Mouse (Mus musculus): Measurements from ENCODE around the gene Snapc5. TPM values are rescaled to one million over a fixed set of nuclear protein-coding genes. Genes with fewer than 3 reads are reported as not detected.

Snapc5 gene
- polyA plus RNA-seq, 1 experiment from 2014 or later, result 34.9 TPM

- H3K4me3 ChIP-seq (replicated peaks), result no peak overlapping the region
- no peak overlapping the region for H3K27ac ChIP-seq (replicated peaks)
- no peak overlapping the region for H3K4me2 ChIP-seq
- H3K27me3 ChIP-seq (replicated peaks), result no peaks in the 10 kb centered on the region
- H3K9ac ChIP-seq (replicated peaks), result no peak overlapping the region
- ATAC-seq (ENCODE audit: low FRiP score), result no peak
- no peaks in the 10 kb centered on the region for H3K9me3 ChIP-seq (replicated peaks)
- peaks cover 23% of the 10 kb centered on the region for H3K36me3 ChIP-seq
- H3K4me1 ChIP-seq, result no peaks in the 10 kb centered on the region
Observed at GRCm38 (mm10) chr9:64202866-64203265, 23.8 kb downstream of the Snapc5 start.

- Histone ChIP-seq H3K9me3 (replicated peaks) (no peaks in the 10 kb centered on the region), H3K4me3 (replicated peaks) (no peak overlapping the region), H3K4me2 (no peak overlapping the region), H3K27ac (replicated peaks) (no peak overlapping the region), H3K9ac (replicated peaks) (no peak overlapping the region), H3K27me3 (replicated peaks) (no peaks in the 10 kb centered on the region), H3K4me1 (no peaks in the 10 kb centered on the region), H3K36me3 (peaks cover 41% of the 10 kb centered on the region)
- 95% methylated on average over 3 of the region's 3 CpGs for WGBS
- ATAC-seq (ENCODE audit: low FRiP score), result no peak
Observed at GRCm38 (mm10) chr9:64207509-64208084, 28.5 kb downstream of the Snapc5 start.

GRCm38 (mm10) chr9:64214452-64214851, 35.4 kb downstream of the Snapc5 start:
- ATAC-seq (ENCODE audit: low FRiP score), result no peak
- H3K27me3 ChIP-seq (replicated peaks), result no peaks in the 10 kb centered on the region
- H3K4me1 ChIP-seq, result no peaks in the 10 kb centered on the region
- H3K36me3 ChIP-seq, result peaks cover 15% of the 10 kb centered on the region; the same call in 1 of the 2 replicates
- H3K27ac ChIP-seq (replicated peaks), result no peak overlapping the region
- H3K9ac ChIP-seq (replicated peaks), result no peak overlapping the region
- no peaks in the 10 kb centered on the region for H3K9me3 ChIP-seq (replicated peaks)
- H3K4me3 ChIP-seq (replicated peaks), result no peak overlapping the region
- H3K4me2 ChIP-seq, result no peak overlapping the region
- WGBS, result 96% methylated on average over 17 of the region's 17 CpGs

GRCm38 (mm10) chr9:64216090-64216489, 37.0 kb downstream of the Snapc5 start:
- Histone ChIP-seq H3K27me3 (replicated peaks) (no peaks in the 10 kb centered on the region), H3K27ac (replicated peaks) (no peak overlapping the region), H3K4me3 (replicated peaks) (no peak overlapping the region), H3K4me1 (no peaks in the 10 kb centered on the region), H3K9me3 (replicated peaks) (no peaks in the 10 kb centered on the region), H3K4me2 (no peak overlapping the region), H3K9ac (replicated peaks) (no peak overlapping the region), H3K36me3 (peaks cover 8% of the 10 kb centered on the region; the same call in 1 of the 2 replicates)
- WGBS, result 88% methylated on average over 4 of the region's 4 CpGs
- no peak for ATAC-seq (ENCODE audit: low FRiP score)

GRCm38 (mm10) chr9:64216641-64217040, 37.6 kb downstream of the Snapc5 start:
- 90% methylated on average over 2 of the region's 2 CpGs for WGBS
- ATAC-seq (ENCODE audit: low FRiP score), result no peak
- Histone ChIP-seq H3K4me1 (no peaks in the 10 kb centered on the region), H3K9ac (replicated peaks) (no peak overlapping the region), H3K9me3 (replicated peaks) (no peaks in the 10 kb centered on the region), H3K36me3 (peaks cover 6% of the 10 kb centered on the region; the same call in 1 of the 2 replicates), H3K27me3 (replicated peaks) (no peaks in the 10 kb centered on the region), H3K27ac (replicated peaks) (no peak overlapping the region), H3K4me3 (replicated peaks) (no peak overlapping the region), H3K4me2 (no peak overlapping the region)

- no peak for ATAC-seq (ENCODE audit: low FRiP score)
- Histone ChIP-seq H3K27ac (replicated peaks) (no peak overlapping the region), H3K4me1 (no peaks in the 10 kb centered on the region)
Observed at GRCm38 (mm10) chr9:64217887-64218286, 38.8 kb downstream of the Snapc5 start.

GRCm38 (mm10) chr9:64219305-64219704, 40.2 kb downstream of the Snapc5 start:
- Histone ChIP-seq H3K4me1 (no peaks in the 10 kb centered on the region), H3K9ac (replicated peaks) (no peak overlapping the region), H3K27me3 (replicated peaks) (no peaks in the 10 kb centered on the region), H3K36me3 (no peaks in the 10 kb centered on the region), H3K9me3 (replicated peaks) (no peaks in the 10 kb centered on the region), H3K4me3 (replicated peaks) (no peak overlapping the region), H3K27ac (replicated peaks) (no peak overlapping the region), H3K4me2 (no peak overlapping the region)
- ATAC-seq (ENCODE audit: low FRiP score), result no peak
- WGBS, result 68% methylated on average over 1 of the region's 1 CpGs

More at GRCm38 (mm10) chr9:64217887-64218286, 38.8 kb downstream of the Snapc5 start:
- Histone ChIP-seq H3K27me3 (replicated peaks) (no peaks in the 10 kb centered on the region), H3K9ac (replicated peaks) (no peak overlapping the region), H3K9me3 (replicated peaks) (no peaks in the 10 kb centered on the region), H3K4me2 (no peak overlapping the region), H3K4me3 (replicated peaks) (no peak overlapping the region), H3K36me3 (no peaks in the 10 kb centered on the region; the same call in 1 of the 2 replicates)

- no peak for ATAC-seq (ENCODE audit: low FRiP score)
- Histone ChIP-seq H3K9ac (replicated peaks) (no peak overlapping the region), H3K27me3 (replicated peaks) (no peaks in the 10 kb centered on the region), H3K36me3 (no peaks in the 10 kb centered on the region), H3K9me3 (replicated peaks) (no peaks in the 10 kb centered on the region), H3K4me3 (replicated peaks) (no peak overlapping the region), H3K4me1 (no peaks in the 10 kb centered on the region), H3K4me2 (no peak overlapping the region), H3K27ac (replicated peaks) (no peak overlapping the region)
- WGBS, result 89% methylated on average over 10 of the region's 10 CpGs
Observed at GRCm38 (mm10) chr9:64219772-64220420, 40.8 kb downstream of the Snapc5 start.

- no peak overlapping the region for H3K27ac ChIP-seq (replicated peaks)
- no peaks in the 10 kb centered on the region for H3K4me1 ChIP-seq
- no peak overlapping the region for H3K4me2 ChIP-seq
- no peak for ATAC-seq (ENCODE audit: low FRiP score)
- H3K36me3 ChIP-seq, result no peaks in the 10 kb centered on the region
- no peak overlapping the region for H3K9ac ChIP-seq (replicated peaks)
- no peak overlapping the region for H3K4me3 ChIP-seq (replicated peaks)
- WGBS, result 12% methylated on average over 1 of the region's 1 CpGs
- H3K9me3 ChIP-seq (replicated peaks), result no peaks in the 10 kb centered on the region
- no peaks in the 10 kb centered on the region for H3K27me3 ChIP-seq (replicated peaks)
Observed at GRCm38 (mm10) chr9:64220603-64221002, 41.5 kb downstream of the Snapc5 start.

- ATAC-seq (ENCODE audit: low FRiP score), result no peak
- no peaks in the 10 kb centered on the region for H3K9me3 ChIP-seq (replicated peaks)
- H3K27me3 ChIP-seq (replicated peaks), result no peaks in the 10 kb centered on the region
- 85% methylated on average over 3 of the region's 4 CpGs for WGBS
- no peak overlapping the region for H3K9ac ChIP-seq (replicated peaks)
- H3K4me2 ChIP-seq, result no peak overlapping the region
- H3K4me3 ChIP-seq (replicated peaks), result no peak overlapping the region
- no peaks in the 10 kb centered on the region for H3K4me1 ChIP-seq
- no peaks in the 10 kb centered on the region for H3K36me3 ChIP-seq
- no peak overlapping the region for H3K27ac ChIP-seq (replicated peaks)
Observed at GRCm38 (mm10) chr9:64221480-64221879, 42.4 kb downstream of the Snapc5 start.

- Histone ChIP-seq H3K27ac (replicated peaks) (no peak overlapping the region), H3K4me2 (no peak overlapping the region), H3K9me3 (replicated peaks) (no peaks in the 10 kb centered on the region), H3K9ac (replicated peaks) (no peak overlapping the region), H3K36me3 (no peaks in the 10 kb centered on the region), H3K4me3 (replicated peaks) (no peak overlapping the region), H3K27me3 (replicated peaks) (no peaks in the 10 kb centered on the region), H3K4me1 (no peaks in the 10 kb centered on the region)
- WGBS, result 62% methylated on average over 2 of the region's 2 CpGs
- ATAC-seq (ENCODE audit: low FRiP score), result no peak
Observed at GRCm38 (mm10) chr9:64222098-64222497, 43.0 kb downstream of the Snapc5 start.

- no peak overlapping the region for H3K9ac ChIP-seq (replicated peaks)
- H3K27me3 ChIP-seq (replicated peaks), result no peaks in the 10 kb centered on the region
- H3K4me3 ChIP-seq (replicated peaks), result no peak overlapping the region
- H3K9me3 ChIP-seq (replicated peaks), result no peaks in the 10 kb centered on the region
- ATAC-seq (ENCODE audit: low FRiP score), result no peak
- peaks cover 5% of the 10 kb centered on the region; the same call in 1 of the 2 replicates for H3K4me1 ChIP-seq
- H3K27ac ChIP-seq (replicated peaks), result no peak overlapping the region
- H3K4me2 ChIP-seq, result no peak overlapping the region
- H3K36me3 ChIP-seq, result no peaks in the 10 kb centered on the region
Observed at GRCm38 (mm10) chr9:64225805-64226204, 46.7 kb downstream of the Snapc5 start.
